Mouse (Mus musculus) bone marrow, adult 2 months (tissue): ENCODE measurements around the gene Slc44a5.

Experiments used
- CTCF ChIP-seq: fragments of 200-500 bp; IDR thresholded peaks from 2 replicates; pipeline ENCODE4 v1.5.1; 2011; ENCODE audit warnings: low read length, control low read depth; ENCODE audit not compliant: control insufficient read depth, insufficient read depth
- POLR2A ChIP-seq: fragments of 200-500 bp; IDR thresholded peaks from 2 replicates; pipeline ENCODE4 v1.6.1; 2011; ENCODE audit warnings: low read depth, mild to moderate bottlenecking, control low read depth, low read length, borderline replicate concordance; ENCODE audit not compliant: control insufficient read depth

- TF ChIP-seq CTCF (no peak), POLR2A (no peak)
These were observed 85.0 kb downstream of the Slc44a5 start for GRCm38 (mm10) chr3:154058200-154058599.
